Mouse (Mus musculus) cortical plate, adult 2 months (tissue): ENCODE data around the gene Phrf1.

Experiments used
- CTCF ChIP-seq: fragments of 200-500 bp; IDR thresholded peaks from 2 replicates; pipeline ENCODE4 v1.5.1; 2011; ENCODE audit warnings: mild to moderate bottlenecking, control low read depth, low read length; ENCODE audit not compliant: insufficient read depth; ENCODE audit errors: extremely low read depth
- POLR2A ChIP-seq: fragments of 200-500 bp; IDR thresholded peaks from 2 replicates; pipeline ENCODE4 v1.6.1; 2011; ENCODE audit warnings: mild to moderate bottlenecking, low read length, control low read depth; ENCODE audit not compliant: insufficient read depth; ENCODE audit errors: extremely low read depth

DNA sequence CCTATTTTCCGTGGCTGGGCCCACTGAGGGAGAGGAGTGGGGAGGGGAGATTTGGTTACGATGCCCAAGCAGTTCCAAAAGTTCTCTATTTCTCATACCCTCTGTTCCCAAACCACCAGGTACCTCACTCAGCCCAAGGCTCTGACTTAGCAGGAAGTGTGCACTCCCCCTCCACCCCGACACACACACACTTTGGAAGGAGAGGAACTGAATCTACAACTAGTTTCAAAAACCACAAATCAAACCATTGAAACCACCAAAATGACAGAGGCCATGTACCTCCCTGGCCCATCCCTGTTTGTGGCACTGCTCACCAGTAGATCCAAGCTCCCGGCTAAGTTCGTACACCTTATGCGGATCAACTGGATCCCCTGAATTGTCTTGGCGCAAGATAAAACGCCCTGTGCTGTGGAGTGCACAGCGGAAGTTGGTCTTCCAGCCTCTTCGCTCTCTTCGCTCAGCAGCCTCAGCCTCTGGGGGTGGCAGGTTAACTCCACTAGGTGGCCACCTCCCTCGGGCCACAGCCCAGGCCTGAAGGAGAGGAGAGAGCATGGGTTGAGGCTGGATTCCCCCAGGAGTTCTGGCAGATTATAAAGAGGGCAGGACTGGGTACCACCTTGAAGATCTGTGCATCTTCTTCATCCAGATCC lies 36.3 kb downstream of the Phrf1 start:
- TF ChIP-seq POLR2A: no peak
- no peak for TF ChIP-seq CTCF
